Mouse (Mus musculus): ENCODE measurements around the gene Ahsa2.
"Not testable (repeated sequence)": the region's sequence is repeated elsewhere in the genome, so short reads cannot be mapped to it uniquely, and the experiment has no call there.

The Ahsa2 gene

GRCm38 (mm10) chr11:23497718-23498509 is at the start of gene Ahsa2:
Gene Ahsa2 (minus strand): TSS chr11:23498030.
- peak; percentile 98 to 100 for DNase-seq (ENCODE audit: low spot score in 2 of 2)

- no peak for DNase-seq (ENCODE audit: low spot score in 2 of 2)
These were observed 39.6 kb upstream of the Ahsa2 start for GRCm38 (mm10) chr11:23537446-23537845.

GRCm38 (mm10) chr11:23520473-23521205 is 22.8 kb upstream of the Ahsa2 start, which contains the start of gene 1700093K21Rik:
Gene 1700093K21Rik (minus strand): TSS chr11:23521155.
- DNase-seq (ENCODE audit: low spot score in 2 of 2), result no peak

- no peak for DNase-seq (ENCODE audit: low spot score in 2 of 2)
These were observed 21.2 kb upstream of the Ahsa2 start for GRCm38 (mm10) chr11:23518981-23519380.

- DNase-seq (ENCODE audit: low spot score in 2 of 2), result no peak
These were observed 17.5 kb upstream of the Ahsa2 start for GRCm38 (mm10) chr11:23515315-23515714.

- DNase-seq (ENCODE audit: low spot score in 2 of 2), result not testable (repeated sequence)
These were observed 17.0 kb upstream of the Ahsa2 start for GRCm38 (mm10) chr11:23514785-23515184.

GRCm38 (mm10) chr11:23504801-23505200 is 7.0 kb upstream of the Ahsa2 start:
- DNase-seq (ENCODE audit: low spot score in 2 of 2), result not testable (repeated sequence)

GRCm38 (mm10) chr11:23498609-23499008 is 779 bp upstream of the Ahsa2 start:
- no peak for DNase-seq (ENCODE audit: low spot score in 2 of 2)

- DNase-seq (ENCODE audit: low spot score in 2 of 2), result peak in 1 of 2 experiments; percentile 74
These were observed 504 bp downstream of the Ahsa2 start for GRCm38 (mm10) chr11:23497335-23497717.

- peak in 1 of 2 experiments; percentile 13 for DNase-seq (ENCODE audit: low spot score in 2 of 2)
These were observed 1.2 kb downstream of the Ahsa2 start for GRCm38 (mm10) chr11:23496661-23497060.

GRCm38 (mm10) chr11:23495231-23495630 is 2.6 kb downstream of the Ahsa2 start:
- no peak for DNase-seq (ENCODE audit: low spot score in 2 of 2)

GRCm38 (mm10) chr11:23492048-23492790 is 5.6 kb downstream of the Ahsa2 start:
- DNase-seq (ENCODE audit: low spot score in 2 of 2), result no peak

GRCm38 (mm10) chr11:23489955-23490354 is 7.9 kb downstream of the Ahsa2 start:
- DNase-seq (ENCODE audit: low spot score in 2 of 2), result no peak

GRCm38 (mm10) chr11:23465862-23466261 is 32.0 kb downstream of the Ahsa2 start:
- not testable (repeated sequence) for DNase-seq (ENCODE audit: low spot score in 2 of 2)

All from spleen, postnatal 10 days (tissue).